Mouse (Mus musculus) common myeloid progenitor, adult 5-6 weeks (primary cell): Measurements from ENCODE around the gene Mrpl14. TPM values are rescaled to one million over a fixed set of nuclear protein-coding genes. Genes with fewer than 3 reads are reported as not detected.

Experiments
- ATAC-seq: replicated peaks from 2 replicates; pipeline ENCODE4 v1.8.0; 2016; ENCODE audit warnings: low read depth, mild to moderate bottlenecking, moderate TSS enrichment, inconsistent platforms; ENCODE audit not compliant: poor library complexity, severe bottlenecking
- total RNA-seq: library from RNA; stranded (forward); fragments of 200-1000, 187-1606 nt; gene quantifications from 2 replicates; pipeline ENCODE4 v1.2.3, GENCODE M21; 2017

The Mrpl14 gene
- total RNA-seq = 11.0 and 14.4 TPM in 2 replicates

DNA sequence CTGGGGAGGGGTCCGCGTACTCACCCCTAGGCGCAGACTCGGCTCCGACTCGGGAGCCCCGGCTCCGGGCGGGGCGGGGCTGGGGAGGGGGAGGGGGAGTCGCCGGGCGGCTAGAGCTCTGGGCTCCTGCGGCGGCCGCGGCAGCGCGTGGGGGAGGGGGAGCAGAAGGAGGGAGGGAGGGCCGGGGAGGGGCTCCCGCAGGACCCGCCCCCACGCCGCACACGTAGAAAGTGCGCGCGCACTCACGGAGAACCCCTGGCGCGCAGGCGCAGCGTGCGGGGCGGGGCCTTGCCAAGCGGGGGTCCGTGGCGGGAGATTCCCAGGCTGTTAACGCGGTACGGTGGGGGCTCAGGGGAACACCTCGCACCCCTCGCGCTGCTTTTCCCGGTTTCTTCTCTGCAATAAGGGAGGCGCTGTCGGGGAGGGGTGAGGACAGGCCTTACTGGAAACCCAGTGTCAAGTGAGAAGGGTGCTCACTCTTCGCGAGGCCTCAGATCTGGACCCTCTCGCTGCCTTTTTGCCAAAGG lies at the start of gene Mrpl14:
TSS of gene Mrpl14 (plus strand) at position 230 of the 527 bp plus-strand sequence.
- peak; percentile 63 for ATAC-seq

DNA sequence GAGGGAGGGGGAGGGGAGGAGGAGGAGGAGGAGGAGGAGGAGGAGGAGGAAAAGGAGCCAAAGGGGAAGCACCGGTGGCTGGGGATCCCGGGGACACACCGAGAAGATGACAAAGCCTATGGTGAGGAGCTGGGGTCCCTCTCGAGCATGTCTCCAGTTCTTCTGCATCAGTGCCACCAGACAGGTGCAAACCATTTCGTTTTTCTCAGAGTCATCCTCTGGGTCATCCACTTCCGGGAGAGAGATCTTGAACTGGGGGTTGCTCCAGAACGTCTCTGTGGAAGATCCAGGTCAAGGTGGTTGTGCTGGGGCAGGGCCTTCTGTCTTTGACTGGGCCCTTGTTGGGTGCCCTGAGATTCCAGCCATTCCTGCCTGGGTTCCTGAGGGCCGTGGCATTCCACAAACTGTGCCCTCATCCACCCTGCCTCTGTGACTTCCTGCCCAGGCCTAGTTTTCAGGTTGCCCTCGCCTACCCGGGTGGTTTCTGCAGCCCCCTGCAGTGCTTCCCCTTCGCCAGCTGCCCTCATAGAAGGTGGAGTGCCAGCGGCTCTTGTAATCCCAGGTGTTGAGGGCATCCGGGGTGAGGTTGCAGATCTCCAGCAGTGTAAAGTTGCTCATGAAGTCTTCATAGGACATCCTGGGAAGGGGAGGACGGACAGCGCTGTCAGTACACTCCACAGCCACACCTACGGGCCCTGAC lies 47.4 kb upstream of the Mrpl14 start:
- ATAC-seq = no peak

DNA sequence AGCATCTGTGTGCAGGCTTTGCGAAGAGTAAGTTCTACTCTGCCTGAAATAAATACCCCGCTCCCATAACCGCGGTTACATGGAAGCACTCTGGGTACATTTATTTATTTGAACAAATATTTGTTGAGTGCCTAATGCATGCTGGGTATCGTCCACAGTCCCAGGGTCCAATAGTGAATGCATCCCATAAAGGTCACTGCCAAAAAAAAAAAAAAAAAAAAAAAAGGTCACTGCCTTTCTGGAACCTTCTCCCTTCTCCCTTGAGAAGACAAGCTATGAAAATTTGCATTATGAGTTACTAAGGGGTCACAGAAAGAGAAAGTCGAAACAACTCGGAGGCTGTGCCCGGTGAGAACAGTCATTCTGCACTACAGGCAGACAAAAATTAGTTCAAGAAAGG lies 44.1 kb upstream of the Mrpl14 start:
- no peak for ATAC-seq

DNA sequence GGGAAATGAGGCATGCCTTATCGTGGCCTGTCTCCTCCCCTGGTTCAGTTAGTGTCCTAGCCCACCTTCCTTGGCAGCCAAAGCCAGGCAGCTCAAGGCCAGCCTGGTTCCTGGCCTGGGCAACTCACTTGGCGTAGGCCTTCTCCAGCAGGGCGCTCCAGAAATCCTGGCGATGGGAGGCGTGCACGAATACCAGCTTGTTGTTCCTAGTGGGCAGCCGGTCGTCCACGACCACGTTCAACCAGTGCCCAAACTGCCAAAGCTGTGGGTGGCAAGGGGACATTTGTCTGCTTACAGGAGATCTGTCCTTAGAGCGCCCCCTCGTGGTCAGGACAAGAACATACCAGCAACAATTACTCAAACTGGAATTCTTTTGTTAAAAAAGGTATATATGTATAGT lies 43.4 kb upstream of the Mrpl14 start:
- ATAC-seq = peak; percentile 58; the same call in 1 of the 2 replicates

DNA sequence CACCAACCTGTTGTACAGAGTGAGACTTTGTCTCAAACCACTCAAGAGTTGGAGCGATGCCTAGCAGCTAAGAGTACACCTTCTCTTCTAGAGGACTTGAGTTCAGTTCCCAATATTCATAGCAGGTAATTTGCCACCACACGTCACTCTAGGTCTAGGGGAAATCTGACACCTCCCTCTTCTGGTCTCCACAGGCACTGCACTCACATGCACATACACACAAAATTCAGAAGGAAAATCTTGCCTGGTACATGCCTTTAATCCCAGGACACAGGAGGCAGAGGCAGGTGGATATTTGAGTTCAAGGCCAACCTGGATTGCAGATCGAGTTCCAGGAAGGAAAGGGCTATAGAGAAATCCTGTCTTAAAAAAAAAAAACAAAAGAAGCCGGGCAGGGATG lies 41.9 kb upstream of the Mrpl14 start:
- ATAC-seq = no peak

DNA sequence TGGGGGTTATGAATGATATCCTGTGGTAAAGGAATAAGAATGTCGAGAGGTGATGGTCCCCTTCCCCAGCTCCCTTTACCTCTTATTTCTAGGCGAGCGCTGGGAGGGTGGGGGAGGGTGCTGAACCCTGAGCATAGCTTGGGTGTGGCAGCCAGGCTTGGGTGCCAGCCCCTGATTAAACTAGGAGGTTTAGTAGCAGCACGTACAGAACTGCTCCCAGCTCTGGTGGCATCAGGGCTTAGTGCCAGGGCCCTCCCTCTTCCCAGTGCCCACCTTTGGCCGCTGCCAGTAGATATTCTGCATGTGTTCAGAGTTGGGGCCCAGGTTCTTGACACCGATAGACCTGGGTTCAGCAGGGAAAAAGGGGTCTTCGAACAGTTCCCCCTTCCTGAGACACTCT lies 32.9 kb upstream of the Mrpl14 start:
- no peak for ATAC-seq

DNA sequence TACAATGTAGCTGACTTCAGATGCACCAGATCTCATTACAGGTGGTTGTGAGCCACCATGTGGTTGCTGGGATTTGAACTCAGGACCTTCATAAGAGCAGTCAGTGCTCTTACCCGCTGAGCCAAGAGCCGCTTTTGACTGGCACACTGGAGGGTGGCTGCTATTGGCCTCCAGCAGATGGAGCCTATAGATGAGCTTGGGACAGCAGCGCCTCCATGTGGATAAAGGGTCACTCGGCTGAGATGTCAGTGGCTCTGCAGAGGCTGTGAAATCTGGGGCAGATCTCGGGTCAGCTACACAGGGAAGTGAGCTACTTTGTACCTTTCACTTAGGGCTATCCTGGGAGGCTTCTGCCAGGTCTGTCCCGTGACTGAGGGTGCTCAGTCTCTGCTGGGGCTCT lies 30.3 kb upstream of the Mrpl14 start:
- ATAC-seq = peak; percentile 69

DNA sequence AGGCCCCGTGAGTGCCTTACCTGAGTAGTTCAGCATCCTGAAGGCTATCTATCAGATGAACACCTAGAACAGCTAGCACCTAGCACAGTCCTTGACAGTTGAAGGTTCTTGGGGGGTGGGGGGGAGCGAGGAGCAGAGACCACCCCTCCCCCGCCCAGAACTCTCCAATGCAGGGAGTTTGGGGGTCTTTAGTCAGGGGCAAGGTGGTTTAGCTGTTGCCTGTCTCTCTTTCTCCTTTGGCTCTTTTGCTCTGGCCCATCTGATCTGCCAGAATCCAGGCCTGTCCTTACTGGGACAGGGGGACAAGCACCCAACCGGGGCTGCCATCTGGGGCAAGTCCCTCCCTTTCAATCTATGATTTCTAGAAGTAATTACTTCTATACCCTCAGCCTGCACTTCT lies 26.9 kb upstream of the Mrpl14 start, which contains the start of gene Capn11:
TSS of gene Capn11 (minus strand) at position 101 of the 400 bp plus-strand sequence.
- ATAC-seq = no peak

DNA sequence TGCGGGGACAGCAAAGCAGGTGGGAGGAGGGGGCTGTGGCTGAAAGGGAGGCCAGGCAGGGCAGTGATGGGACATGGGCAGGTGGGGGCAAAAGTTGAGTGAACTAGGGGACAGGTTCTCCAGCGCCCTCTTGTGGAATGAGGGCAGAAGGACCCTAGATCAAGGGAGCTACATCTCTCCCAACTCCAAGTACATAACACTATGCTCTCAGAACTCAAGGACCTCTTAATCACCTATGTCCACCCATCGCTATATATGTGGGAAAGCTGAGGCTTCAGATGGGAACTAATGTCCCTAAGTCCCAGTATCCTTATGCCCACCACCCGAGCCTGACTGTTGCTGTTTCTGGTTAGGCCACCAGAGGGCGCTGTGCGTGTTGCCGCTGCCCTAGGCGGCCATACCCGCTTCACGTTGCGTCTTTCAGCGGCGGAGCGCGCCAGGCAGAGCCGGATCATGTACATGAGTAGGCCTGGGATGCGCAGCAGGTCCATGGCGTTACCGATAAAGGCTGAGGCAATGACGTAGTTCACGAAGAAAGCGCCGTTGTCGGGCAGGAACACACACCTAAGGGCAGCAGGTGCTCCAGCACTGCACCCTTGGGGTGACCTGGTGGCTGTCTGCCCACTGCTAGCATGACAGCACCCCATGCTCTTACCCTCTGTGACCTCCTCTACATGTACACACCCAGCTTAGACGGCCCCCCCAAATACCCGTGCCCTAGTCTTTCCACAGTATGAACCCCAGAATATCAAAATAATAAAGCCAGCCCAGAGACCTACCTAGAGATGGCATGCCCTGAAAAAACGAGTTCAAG lies 22.8 kb upstream of the Mrpl14 start:
- ATAC-seq = peak; percentile 82

DNA sequence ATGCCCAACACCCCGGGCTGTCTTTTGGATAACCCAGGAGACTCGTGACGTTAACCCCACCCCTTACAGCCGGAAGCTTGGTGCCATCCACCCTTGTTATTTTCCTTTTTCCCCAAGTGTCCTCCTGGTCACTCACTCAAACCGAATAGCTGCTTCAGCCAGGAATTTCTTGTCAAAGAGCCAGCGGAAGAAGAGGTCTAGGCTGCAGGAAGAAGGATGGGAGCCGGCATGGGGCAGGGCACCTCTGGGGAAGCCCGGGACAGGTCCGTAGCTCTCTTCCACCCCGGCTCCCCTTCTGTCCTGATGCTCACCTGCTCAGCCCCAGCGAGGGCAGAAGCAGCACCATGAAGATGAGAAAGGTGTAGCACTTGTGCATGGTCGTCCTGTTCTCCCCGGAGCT lies 21.5 kb upstream of the Mrpl14 start:
- ATAC-seq = no peak

DNA sequence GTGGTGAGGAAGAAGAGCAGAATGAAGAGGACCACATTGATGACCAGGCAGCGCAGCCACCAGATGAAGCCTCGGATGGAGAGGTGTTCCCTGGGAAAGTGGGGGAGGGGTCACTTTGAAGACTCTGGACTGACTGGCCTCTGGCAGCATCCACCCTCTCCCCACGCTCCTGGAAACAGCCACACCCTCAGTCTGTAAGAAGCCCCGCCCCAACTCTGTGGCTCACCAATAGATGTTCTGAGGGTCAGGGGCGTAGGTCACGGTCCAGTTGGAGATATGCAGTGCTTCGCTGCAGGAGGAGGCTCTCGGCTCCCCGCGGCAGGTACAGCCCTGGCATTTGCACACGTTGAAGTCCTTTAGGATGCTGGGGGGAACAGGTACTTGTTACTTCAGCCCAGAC lies 20.0 kb upstream of the Mrpl14 start:
- no peak for ATAC-seq

DNA sequence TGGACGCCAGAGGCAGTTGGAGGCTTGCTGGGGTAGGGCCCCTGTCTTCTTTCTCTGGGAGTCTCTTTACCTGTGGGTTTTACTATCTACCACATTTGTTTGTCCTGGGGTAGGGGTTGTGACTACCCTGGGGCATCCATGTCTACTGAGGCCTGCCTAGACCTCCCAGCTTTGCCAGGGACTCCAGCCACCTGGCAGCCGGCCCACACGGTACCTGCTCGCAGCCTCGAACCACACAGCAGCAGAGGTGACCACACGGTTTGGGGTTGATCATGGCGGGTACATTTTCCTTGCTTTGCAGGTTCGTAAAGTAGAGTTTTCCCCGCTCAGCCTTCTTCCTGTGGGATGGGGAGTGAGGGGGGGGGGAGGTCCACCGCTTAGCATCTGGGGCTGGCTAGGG lies 18.6 kb upstream of the Mrpl14 start:
- ATAC-seq = no peak

DNA sequence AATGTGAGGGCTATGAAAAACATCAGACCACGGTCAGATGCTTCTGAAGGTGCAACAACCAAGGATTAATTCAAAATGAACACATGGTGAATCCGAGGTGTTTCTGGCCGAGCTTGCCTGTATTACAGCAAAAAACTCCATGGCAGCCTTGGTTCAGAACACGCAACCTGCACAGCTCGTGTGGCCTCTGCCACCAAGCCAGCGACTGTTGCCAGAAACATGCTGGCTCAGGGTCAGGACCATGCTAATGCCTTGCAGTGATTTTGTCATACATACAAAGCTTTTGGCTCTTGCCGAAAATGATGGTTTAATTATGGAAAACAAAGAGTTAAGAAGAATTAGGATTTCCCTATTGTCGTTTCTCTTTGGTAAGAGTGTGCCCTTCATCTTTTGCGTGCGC lies 18.1 kb upstream of the Mrpl14 start:
- ATAC-seq = no peak

DNA sequence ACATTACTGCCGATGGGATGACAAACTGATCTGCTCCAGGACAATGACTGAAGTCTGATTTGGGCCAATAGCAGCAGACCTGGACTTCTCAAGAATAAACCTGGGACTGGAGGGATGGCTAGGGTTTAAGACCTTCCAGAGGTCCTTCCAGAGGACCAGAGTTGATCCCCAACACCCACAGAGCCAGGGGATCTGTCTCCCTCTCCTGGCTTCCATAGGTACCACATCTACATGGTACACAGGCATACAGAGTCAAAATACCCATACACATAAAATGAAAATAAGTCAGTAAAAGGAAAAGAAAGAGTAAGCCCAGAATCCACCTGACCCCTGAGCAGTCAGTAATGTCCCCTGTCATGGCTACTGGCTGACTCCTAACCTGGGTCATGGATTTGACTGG lies 14.3 kb upstream of the Mrpl14 start:
- peak; percentile 34; the same call in 1 of the 2 replicates for ATAC-seq

DNA sequence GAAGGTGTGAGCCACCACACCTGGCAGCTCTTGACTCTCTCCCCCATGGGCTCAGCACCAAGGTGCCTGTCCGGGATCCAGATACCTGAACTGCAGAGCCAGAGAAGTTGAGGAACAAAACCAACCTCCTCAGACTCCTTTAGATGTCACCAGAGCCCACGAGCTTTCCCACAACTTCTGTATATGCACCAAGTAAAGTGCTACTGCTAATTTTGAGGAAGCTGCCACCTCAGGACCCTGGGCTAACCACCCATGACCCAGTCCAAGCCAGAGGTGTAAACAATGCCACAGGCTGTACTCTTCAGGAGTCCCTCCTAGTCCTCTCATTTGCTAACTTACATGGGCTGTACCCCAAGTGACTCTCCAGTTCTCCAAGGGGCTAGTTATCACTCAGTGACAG lies 13.5 kb upstream of the Mrpl14 start:
- peak; percentile 58; the same call in 1 of the 2 replicates for ATAC-seq

DNA sequence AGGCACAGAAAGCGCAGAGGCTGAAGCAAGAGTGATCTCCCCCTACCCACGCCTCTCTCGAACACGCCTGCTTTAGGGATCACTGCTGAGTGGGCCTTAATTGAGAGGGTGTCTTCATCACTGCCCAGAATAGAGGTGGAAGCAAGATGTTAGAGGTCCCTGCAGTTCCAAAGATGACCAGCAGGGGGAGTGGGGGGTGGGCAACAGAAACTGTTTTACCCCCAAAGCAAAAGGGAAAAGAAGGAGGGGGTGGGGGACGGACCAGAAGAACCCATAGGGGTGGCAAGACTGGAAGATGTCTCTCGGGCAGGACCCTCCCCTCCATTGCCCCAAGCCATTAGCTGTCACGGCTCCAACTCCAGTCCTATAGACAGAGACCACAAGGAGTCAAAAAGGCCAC lies 8.0 kb upstream of the Mrpl14 start:
- peak; percentile 55 for ATAC-seq

DNA sequence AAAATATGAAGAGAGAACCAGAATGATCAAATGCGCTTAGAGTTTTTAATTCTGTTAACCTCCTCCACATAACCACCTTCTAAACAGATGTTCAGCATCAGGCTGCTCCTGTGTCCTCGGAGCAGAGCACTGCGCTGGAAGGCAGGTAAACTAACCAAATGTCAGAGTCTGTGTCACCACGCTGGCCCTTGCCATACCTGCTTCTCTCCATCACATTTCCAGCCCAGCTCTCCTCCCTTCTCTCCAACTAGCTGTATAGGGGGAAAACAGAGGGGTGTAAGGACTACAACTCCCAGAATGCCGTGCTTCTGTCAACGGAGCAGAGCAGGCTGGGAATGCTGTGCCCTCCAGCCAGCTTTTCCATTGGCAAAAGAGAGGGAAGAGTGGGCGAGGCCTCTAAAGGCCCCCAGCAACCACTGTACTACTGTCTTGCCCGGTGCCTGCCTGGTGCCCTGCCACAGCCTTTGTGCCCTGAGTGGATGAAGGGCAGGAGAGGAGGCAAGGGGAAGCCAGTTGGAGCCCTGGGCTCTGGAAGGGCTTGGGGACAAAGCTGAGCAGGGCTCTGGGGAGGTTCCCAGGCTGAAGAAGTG lies 5.6 kb upstream of the Mrpl14 start:
- ATAC-seq = no peak

DNA sequence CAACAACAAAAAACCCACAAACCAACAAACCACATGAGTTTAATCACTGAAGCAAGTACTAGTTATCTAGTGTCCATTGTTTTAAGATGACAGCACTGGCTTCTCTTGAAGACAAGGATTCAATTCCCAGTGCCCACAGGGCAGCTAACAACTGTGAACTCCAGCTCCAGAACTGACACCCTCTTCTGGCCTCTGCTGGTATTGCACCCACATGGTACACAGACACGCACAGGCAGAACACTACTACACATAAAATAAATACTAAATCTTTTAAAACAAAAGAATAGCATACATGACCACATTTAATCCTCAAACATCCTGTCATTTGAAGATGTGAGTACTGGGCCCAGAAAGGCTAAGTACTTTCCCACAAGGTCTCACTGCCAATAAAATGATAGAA lies 4.5 kb upstream of the Mrpl14 start:
- no peak for ATAC-seq

DNA sequence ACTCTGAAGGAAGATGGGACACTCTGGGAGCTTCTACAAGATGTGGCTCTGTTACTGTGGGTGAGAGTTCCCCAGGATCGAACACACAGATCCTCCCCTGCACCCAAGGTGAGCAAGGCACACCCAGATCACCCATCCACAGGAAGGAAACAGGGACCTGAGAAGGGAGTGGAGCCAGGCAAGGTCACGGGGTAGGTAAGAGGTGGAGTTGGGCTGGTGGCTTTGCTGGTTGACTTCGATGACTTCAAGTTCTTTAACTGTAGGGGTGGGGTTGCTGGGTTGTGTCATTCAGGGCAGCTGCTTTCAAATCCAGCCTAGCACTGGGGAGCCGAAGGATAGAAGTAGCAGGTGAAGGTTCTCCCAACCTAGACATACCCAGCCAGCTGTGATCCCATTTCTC lies 3.3 kb upstream of the Mrpl14 start:
- ATAC-seq = no peak

DNA sequence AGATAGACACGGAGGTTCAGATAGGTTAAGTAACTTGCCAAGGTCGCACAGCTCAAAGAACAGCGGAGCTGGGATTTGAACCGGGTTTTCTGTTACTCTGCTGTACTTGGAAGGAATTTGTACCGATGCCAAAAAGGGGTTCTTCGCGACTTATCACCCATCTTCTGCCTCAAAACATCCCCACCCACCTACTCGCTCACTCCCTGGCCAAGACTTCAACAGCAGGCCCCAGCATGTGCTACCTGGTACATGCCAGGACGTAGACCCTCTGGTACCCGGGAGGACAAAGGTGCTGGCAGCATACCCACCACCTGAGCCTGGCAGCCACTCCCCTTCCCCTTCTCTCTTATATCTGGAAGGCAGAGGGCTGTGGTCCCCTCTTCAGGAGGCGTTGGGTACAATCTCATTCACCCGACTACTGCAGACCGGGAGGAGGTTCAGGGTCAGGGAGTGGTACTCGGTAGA lies 1.4 kb upstream of the Mrpl14 start:
- ATAC-seq = no peak
